Mouse (Mus musculus) embryonic fibroblast, embryonic 13.5 days (primary cell): ENCODE measurements around the gene Kansl2. TPM values are rescaled to one million over a fixed set of nuclear protein-coding genes. Genes with fewer than 3 reads are reported as not detected.
"Not testable (repeated sequence)": the region's sequence is repeated elsewhere in the genome, so short reads cannot be mapped to it uniquely, and the experiment has no call there.

Experiments
- H3K27ac ChIP-seq: 2 replicates; pipeline ENCODE4 v1.5.1; 2012; ENCODE audit warnings: low read length, control low read depth, inconsistent platforms; ENCODE audit not compliant: insufficient read depth
- H3K4me1 ChIP-seq: 2 replicates; pipeline ENCODE4 v1.6.1; 2011; ENCODE audit warnings: low read length; ENCODE audit not compliant: control insufficient read depth, insufficient read depth
- H3K4me3 ChIP-seq: 2 replicates; pipeline ENCODE4 v1.5.1; 2011; ENCODE audit warnings: mild to moderate bottlenecking, control low read depth, low read length; ENCODE audit not compliant: insufficient read depth
- CTCF ChIP-seq: IDR thresholded peaks from 2 replicates; pipeline ENCODE4 v1.5.1; 2011; ENCODE audit warnings: mild to moderate bottlenecking, control low read depth, low read length, moderate library complexity, borderline replicate concordance; ENCODE audit not compliant: insufficient read depth
- POLR2A ChIP-seq: IDR thresholded peaks from 2 replicates; pipeline ENCODE4 v1.6.1; 2011; ENCODE audit warnings: low read depth, mild to moderate bottlenecking, control low read depth, low read length, moderate library complexity
- polyA plus RNA-seq: library from polyadenylated mRNA; stranded (reverse); fragments of >200 nt; gene quantifications from 2 replicates; pipeline ENCODE4 v1.2.4, GENCODE M21; 2011; ENCODE audit warnings: low read depth; ENCODE audit not compliant: missing spikeins, insufficient read length

The Kansl2 gene
- polyA plus RNA-seq, 1 experiment, result 91.2 TPM

DNA sequence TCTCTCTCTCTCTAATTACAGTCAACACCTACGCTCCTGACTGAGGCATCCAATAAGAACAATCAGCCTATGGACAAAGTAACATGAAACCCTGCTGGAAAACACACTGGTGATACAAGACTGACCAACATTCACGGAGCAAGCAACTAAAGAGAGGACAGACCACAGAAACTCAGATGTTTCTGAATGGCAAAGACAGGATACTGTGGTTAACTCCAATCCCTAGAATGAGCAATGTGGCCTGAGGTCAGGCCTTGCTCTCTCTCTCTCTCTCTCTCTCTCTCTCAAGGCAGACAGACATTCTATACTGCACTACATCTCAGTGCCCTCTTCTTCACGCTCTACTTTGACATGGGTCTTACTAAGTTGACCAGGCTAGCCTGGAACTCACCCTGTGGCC is 12.8 kb downstream of the Kansl2 start:
- H3K4me3 ChIP-seq, result no peak overlapping the region
- TF ChIP-seq POLR2A, result no peak
- TF ChIP-seq CTCF, result no peak
- peak overlapping the region; percentile 25; the same call in 1 of the 2 replicates for H3K27ac ChIP-seq
- H3K4me1 ChIP-seq, result 0 out of 2 replicates have a peak, but pooled peaks cover under 1% of the 10 kb centered on the region

DNA sequence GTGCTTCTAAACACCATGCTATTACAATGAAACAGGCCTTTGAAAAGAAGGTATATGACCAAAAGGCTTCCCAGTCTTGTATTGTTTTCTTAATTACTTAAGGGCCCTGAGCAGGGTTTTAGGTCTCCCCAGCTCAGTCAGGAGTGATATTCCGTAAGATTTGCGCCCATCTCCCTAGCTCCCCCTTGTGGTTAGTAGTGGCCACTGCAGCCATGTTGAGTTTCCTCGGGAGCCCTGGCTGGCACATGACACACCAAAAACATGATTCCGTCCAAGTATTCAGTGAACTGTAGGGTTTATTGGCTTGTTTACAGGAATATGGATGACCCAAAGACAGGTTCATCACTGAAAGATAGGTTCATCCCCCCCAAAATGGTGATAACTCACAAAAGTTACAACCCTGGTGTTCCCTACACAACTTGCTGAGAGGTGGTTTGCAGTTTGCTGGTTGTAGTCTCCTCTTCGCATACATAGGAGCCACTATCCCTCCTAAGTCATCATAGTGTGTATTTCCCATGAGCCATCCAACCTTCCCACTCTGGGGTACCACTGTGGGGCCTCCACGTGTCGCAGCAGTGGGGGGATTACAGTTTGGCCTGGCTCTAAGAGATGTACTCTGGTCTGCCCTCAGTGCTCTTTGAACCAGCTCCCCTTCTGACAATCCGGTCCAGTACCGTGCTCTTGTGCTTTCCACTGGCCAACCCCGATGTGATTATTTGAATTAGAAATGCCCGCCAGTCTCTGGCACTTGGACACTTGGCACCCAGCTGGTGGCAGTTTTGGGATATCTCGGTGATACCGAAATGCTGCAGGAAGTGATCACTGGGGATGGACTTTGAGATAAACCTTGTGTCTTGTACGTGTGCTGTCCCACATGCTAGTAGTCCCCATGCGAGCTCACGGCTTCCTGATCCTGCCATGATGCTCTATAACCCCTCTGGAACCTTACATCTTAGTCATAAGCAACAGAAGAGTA is 16.4 kb downstream of the Kansl2 start:
- H3K4me3 ChIP-seq, result no peak overlapping the region
- no peak overlapping the region for H3K27ac ChIP-seq
- no peaks in the 10 kb centered on the region for H3K4me1 ChIP-seq
- TF ChIP-seq POLR2A (no peak), CTCF (peak; percentile 67; the same call in 1 of the 2 replicates)

DNA sequence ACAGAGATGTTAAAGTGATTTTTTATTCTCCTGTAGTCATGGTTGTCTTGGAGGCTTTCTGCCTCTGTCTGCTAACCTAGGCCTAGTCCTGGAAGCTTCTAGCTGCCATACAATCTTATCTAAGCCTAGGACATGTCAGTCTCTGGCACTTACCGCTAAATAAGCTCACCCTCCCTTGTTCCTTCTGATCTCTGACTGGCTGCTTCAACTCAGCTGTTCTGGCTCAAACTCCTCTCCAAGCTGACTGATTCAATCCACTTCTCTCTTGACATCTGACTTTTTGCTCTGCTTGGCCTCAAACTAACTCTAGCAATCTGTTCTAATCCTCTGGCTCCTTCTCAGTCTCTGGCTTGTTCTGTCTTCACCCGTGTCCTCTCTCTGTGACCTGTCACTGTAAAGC is 19.2 kb downstream of the Kansl2 start:
- not testable (repeated sequence) for H3K4me1 ChIP-seq, H3K4me3 ChIP-seq, H3K27ac ChIP-seq

DNA sequence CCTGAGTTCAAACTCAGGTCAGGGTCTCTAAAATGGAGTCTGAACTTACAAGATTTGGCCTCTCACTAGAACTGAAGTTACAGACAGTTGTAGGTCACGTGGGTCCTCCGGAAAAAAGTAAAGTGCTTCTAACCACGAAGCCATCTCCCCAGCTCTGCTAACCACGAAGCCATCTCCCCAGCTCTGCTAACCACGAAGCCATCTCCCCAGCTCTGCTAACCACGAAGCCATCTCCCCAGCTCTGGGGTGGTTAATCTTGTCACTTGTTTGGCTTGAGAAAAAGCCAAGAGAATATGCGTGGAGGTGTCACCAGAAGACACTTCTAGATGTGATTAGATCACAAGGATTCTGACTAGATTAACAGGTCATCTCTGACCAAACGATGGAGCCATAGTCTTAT is 19.9 kb downstream of the Kansl2 start:
- TF ChIP-seq CTCF (no peak), POLR2A (no peak)
- Histone ChIP-seq H3K27ac (peak overlapping the region; percentile 89; the same call in 1 of the 2 replicates), H3K4me3 (no peak overlapping the region), H3K4me1 (no peaks in the 10 kb centered on the region)

DNA sequence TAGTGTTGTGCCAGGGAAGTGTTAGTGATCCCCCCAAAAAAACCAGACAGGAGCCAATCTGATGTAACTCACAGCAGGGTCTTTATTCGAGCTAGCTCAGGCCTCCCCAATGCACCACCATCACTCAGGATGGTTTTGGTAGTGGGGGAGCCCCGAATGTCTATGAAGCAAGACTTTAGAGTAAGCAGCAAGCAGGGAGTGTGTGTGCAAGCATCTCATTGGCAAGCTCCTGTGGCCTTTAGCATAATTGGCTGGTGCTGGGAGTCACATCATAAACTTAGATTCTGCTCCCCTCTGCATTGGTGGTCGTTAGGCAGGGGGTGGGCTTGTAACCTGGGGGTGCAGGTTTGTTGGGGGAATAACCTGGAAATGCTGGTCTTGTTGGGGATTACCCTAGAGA is 20.4 kb downstream of the Kansl2 start:
- not testable (repeated sequence) for H3K4me1 ChIP-seq
- peak overlapping the region; percentile 89 for H3K27ac ChIP-seq

DNA sequence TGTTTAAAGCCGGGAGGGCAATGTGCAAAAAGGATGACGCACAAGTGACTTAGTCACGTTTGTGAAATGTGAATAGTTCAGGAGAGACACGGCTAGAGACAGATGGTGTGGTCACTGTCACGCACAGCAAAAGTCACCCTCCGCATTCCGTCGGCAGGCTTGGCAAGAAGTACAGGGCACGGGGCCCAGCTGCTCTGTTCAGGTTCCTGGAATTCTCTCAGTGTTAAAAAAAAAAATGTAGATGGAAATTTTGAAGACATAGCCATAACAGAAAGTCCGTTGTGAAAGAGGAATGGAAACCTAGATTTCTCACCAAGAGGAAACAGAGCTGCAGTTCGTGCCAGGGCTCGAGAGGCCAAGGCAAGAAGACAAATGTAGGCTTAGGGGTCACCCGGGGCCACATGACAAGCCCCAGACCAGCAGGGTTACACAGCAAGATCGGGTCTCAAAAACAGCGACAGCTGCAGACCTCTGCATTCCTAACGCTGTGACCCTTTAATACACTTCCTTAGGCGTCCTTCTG is 21.2 kb downstream of the Kansl2 start:
- H3K4me1 ChIP-seq, result no peaks in the 10 kb centered on the region
- H3K27ac ChIP-seq, result peak overlapping the region; percentile 89
- H3K4me3 ChIP-seq, result no peak overlapping the region
- TF ChIP-seq POLR2A (0 out of 2 replicates have a peak, but pooled peaks have one; percentile 5), CTCF (no peak)

More for the DNA sequence above, 20.4 kb downstream of the Kansl2 start:
- not testable (repeated sequence) for H3K4me3 ChIP-seq

DNA sequence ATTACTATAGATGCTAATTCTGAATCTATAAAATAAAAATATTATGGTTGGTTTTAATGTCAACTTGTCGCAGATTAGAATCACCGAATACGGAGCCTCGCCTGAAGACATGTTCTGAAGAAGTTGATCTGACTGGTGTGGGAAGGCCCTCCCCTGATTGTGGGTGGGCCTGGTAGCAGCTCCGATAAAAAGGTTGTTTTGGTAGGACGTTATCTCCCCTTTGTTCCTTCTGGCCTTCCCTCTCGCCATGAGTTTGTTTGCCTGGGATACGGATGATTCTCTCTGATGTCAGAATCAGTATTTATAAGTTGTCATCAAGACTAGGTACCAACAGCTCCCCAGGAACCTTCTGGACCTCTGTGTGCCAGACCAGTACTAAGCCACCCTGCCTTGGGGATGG is 21.8 kb downstream of the Kansl2 start:
- no peak overlapping the region for H3K4me3 ChIP-seq
- no peaks in the 10 kb centered on the region for H3K4me1 ChIP-seq
- TF ChIP-seq CTCF, result no peak
- TF ChIP-seq POLR2A, result 0 out of 2 replicates have a peak, but pooled peaks have one; percentile 4
- peak overlapping the region; percentile 77 for H3K27ac ChIP-seq

DNA sequence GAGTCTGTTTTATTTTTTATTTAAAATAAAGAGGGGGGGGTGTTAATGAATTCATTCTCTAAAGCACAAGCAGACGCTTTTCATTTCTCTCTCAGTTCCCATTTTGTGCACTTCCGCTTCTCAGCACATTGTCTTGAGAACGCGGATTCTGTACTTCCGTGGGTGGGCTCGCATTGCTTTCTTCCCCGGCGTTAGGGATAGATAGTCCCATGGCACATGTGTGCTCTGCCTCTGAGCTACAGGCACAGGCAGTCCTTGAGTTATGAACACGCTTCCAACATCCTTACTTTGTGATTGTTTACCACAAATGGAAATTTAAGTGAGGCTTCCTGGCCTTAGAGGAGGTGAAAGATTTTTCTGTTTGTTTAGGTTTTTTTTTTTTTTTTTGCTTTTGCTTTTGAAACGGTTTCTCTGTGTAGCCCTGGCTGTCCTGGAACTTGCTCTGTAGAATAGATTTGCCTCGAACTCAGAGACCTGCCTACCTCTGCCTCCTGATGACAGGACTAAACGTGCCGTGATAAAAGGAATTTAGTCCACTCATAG is 22.6 kb downstream of the Kansl2 start:
- 0 out of 2 replicates have a peak overlapping the region, but pooled peaks have one; percentile 1 for H3K27ac ChIP-seq

DNA sequence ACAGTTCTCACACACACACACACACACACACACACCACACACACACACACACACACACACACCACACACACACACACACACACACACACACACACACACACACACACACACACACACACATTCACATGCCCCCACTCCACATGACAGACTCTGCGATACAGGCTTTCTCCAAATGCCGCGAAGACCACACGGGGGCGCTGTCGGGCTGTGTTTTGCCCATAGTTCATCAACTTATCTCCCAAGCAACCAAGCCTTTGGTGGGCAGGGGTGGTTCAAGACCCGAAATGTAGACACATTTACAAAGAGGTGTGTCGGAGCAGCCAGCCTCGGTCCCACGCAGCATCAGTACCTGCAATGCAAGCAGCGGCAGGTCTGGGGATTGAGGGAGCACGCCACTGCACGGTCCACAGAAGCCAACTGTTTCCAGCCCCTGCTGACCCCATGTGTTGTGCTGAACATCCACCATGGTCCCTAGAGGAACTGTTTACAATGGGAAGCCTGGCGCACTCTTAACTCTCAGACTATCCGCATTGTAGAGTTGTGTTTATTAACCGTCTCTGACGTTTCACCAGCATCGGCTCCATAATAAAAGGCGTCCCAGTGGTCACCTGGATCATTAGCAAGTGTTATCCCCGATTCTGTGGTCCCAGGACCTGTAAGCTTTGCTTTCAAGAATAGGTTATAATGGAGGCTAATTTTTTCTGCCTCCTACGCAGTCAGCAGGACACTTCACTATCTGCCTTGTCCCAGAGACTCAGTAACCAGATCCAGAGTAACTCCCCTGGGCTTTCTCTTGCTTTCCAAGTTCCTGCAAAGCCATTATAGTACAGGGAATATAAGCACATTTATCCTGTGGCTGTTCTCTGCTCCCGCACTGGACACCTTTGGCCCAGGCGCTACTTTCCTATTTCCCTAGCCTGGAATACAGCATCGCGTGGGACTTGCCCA is 23.4 kb downstream of the Kansl2 start:
- no peaks in the 10 kb centered on the region for H3K4me1 ChIP-seq
- H3K4me3 ChIP-seq, result no peak overlapping the region
- TF ChIP-seq POLR2A (no peak), CTCF (peak; percentile 67)
- H3K27ac ChIP-seq, result no peak overlapping the region

More for the DNA sequence above, 22.6 kb downstream of the Kansl2 start:
- no peak for TF ChIP-seq POLR2A
- TF ChIP-seq CTCF, result no peak
- H3K4me3 ChIP-seq, result no peak overlapping the region
- no peaks in the 10 kb centered on the region for H3K4me1 ChIP-seq
